Mouse (Mus musculus): Measurements from ENCODE around the gene Sh3bp1.

DNA sequence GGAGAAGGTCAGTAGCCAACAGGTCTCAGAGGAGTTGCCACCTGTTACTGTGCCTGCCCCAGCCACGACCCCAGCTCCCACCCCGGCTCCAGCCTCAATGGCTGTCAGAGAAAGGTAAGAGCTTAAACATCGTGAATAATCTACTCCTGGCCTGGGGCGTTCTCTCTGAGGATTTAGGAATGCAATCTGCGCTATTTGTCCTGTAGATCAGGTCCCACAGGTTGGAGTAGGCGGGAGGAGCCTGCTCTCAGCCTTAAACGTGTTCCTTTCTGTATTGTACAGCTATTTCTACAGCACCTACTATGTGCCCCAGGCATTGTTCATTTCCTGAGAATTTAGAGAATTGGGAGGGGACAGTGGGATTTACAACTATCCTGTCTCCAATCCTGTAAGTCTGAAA is 8.8 kb downstream of the Sh3bp1 start:
- TF ChIP-seq EP300 (optimal IDR thresholded peaks at IDR 0.05): peak; percentile 41
- TF ChIP-seq CTCF (IDR thresholded peaks at IDR 0.05; ENCODE audit: low read depth): no peak

Data from stomach, postnatal 0 days (tissue).